Mouse (Mus musculus) lung, adult 2 months (tissue): Measurements from ENCODE around the gene Txk. TPM values are rescaled to one million over a fixed set of nuclear protein-coding genes. Genes with fewer than 3 reads are reported as not detected.

Experiments
- DNase-seq: peaks from one replicate; pipeline ENCODE4 v3.0.0; 2022
- H3K4me1 ChIP-seq: fragments of 200-500 bp; 2 replicates; pipeline ENCODE4 v1.6.1; 2011; ENCODE audit warnings: low read length; ENCODE audit not compliant: control insufficient read depth, insufficient read depth
- H3K4me3 ChIP-seq: fragments of 200-500 bp; replicated peaks from 2 replicates; pipeline ENCODE3; 2011; ENCODE audit warnings: low read depth, mild to moderate bottlenecking, control low read depth, low read length; ENCODE audit errors: extremely low read depth
- CTCF ChIP-seq: fragments of 200-500 bp; IDR thresholded peaks from 2 replicates; pipeline ENCODE4 v1.5.1; 2011; ENCODE audit warnings: mild to moderate bottlenecking, low read length, control low read depth; ENCODE audit not compliant: insufficient read depth
- POLR2A ChIP-seq: fragments of 200-500 bp; IDR thresholded peaks from 2 replicates; pipeline ENCODE4 v1.6.1; 2011; ENCODE audit warnings: low read depth, mild to moderate bottlenecking, control low read depth, low read length, borderline replicate concordance; ENCODE audit errors: extremely low read depth
- WGBS: fragments of 180-500 bp; shearing (Covaris S2); methylation state at CpG from one replicate; pipeline ENCODE4 v1.1.7; 2018; 5-methylcytosine and 5-hydroxymethylcytosine counted together
- polyA plus RNA-seq: library from polyadenylated mRNA; depleted of rRNA; stranded (reverse); fragments of >200 nt; gene quantifications from 2 replicates; pipeline ENCODE4 v1.2.3, GENCODE M21; 2012

Gene Txk
- polyA plus RNA-seq, 1 experiment: 0.75 TPM

DNA sequence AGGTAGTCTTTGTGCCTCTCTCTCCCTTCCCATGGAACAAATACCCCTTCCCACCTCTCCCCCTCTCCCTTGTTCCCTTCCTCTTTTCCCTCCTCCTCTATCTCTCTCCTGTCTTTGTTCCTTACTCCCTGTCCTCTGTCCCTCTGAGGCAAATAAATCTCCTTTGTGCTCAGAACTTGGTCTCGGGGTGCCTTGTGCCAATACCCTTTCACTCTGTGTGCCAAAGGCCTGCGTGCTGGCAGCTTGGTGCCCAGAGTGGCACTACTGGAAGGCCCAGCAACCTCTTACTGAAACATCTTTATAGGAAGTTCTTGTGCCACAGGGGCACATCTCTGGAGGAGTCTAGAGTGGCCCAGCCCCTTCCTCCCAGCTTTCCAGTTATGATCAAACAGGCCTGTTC lies 24.0 kb upstream of the Txk start:
- WGBS: 87% methylated on average over 2 of the region's 2 CpGs
- DNase-seq: no peak
- no peaks in the 10 kb centered on the region for H3K4me1 ChIP-seq

DNA sequence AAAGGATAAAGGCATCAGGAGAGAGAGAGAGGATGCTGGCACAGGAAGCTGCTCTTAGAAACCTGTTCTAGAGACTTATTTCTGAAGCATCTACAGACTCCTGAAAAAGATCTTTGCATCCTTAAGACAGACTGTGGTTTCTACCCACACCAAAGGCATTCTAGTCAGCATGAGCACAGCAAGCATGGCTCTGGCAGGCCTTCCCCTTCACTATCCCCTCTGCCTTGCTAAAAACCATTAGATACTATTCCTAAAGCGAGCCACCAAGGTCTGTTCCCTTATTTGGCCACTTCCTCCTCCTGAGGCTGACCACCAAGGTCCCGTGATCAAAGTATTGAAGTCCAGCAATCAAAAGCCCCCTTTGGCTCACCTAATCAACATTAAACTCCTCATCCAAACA lies 23.6 kb upstream of the Txk start:
- TF ChIP-seq CTCF: no peak
- no peak for TF ChIP-seq POLR2A
- Histone ChIP-seq H3K4me3 (no peak overlapping the region), H3K4me1 (no peaks in the 10 kb centered on the region)
- no peak for DNase-seq
- WGBS: 71% methylated on average over 2 of the region's 2 CpGs

More for the DNA sequence above, 24.0 kb upstream of the Txk start:
- TF ChIP-seq POLR2A (no peak), CTCF (no peak)
- no peak overlapping the region for H3K4me3 ChIP-seq

DNA sequence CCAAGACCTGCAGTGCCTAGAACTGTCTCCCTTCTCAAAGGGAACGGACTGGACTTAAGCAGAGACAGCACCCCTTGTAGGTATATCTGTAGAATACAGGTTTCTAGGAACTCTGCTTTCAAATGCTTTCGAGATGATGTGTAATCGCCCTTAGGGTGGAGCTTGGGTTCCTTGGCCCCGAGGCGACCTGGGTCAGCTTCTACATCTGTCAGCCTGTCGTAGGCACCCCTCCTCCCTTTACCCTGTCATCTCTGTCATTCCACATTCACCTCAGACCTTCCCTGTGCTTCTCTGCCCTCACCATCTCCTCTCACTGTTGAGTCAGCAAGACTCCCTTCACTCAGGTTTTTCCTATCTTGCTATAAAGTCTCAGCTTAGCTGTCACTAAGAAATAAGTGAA lies 17.3 kb upstream of the Txk start:
- Histone ChIP-seq H3K4me3 (no peak overlapping the region), H3K4me1 (no peaks in the 10 kb centered on the region)
- TF ChIP-seq POLR2A: no peak
- TF ChIP-seq CTCF: no peak
- WGBS: 53% methylated on average over 6 of the region's 6 CpGs
- no peak for DNase-seq

GRCm38 (mm10) chr5:72763546-72763945 lies 11.0 kb upstream of the Txk start:
- no peak for DNase-seq
- Histone ChIP-seq H3K4me1 (no peaks in the 10 kb centered on the region; the same call in 1 of the 2 replicates), H3K4me3 (no peak overlapping the region)
- TF ChIP-seq POLR2A (no peak), CTCF (no peak)
- WGBS: 79% methylated on average over 5 of the region's 5 CpGs

DNA sequence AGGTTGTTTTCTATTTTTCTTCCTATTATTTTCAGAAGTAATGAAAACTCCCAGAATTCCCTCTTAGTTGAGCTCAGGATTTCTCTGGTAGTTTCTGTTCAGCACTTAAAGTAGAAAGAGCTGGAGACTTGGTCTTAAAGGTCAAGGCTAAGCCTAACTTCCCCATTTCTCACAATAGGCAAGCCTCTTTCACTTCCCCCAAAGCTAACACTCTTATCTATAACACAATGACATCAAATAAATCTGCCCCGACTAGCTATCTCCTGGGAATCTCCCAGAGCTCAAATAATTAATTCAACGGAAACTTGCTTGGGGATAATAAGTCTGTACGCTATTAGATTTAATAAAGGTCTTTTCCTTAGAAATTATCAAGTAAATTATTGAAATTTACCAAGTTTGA lies 10.4 kb upstream of the Txk start:
- Histone ChIP-seq H3K4me3 (no peak overlapping the region), H3K4me1 (no peaks in the 10 kb centered on the region; the same call in 1 of the 2 replicates)
- TF ChIP-seq POLR2A (no peak), CTCF (no peak)
- no peak for DNase-seq
- 38% methylated on average over 3 of the region's 3 CpGs for WGBS

DNA sequence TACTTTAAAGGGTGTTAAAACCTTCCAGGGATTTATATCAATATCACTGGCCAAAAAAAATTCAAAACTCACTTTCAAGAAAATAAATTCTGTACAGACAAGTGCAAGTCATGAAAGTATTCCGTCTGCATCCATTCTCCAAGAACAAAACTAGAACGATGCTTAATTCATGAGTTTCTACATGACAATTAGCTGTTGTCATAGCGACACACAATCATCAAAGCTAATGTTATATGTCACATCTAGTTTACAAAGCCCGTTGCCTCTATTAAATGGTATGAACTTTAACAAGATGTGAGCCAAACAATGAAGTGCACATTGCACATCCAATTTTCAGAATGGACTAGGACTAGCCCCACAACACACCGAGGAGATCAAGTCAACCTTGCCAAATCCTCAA lies 9.2 kb upstream of the Txk start:
- Histone ChIP-seq H3K4me1 (no peaks in the 10 kb centered on the region; the same call in 1 of the 2 replicates), H3K4me3 (no peak overlapping the region)
- no peak for TF ChIP-seq POLR2A
- 89% methylated on average over 5 of the region's 5 CpGs for WGBS
- DNase-seq: no peak

- no peaks in the 10 kb centered on the region; the same call in 1 of the 2 replicates for H3K4me1 ChIP-seq
- no peak overlapping the region for H3K4me3 ChIP-seq
- no peak for DNase-seq
- TF ChIP-seq POLR2A (no peak), CTCF (no peak)
- 45% methylated on average over 5 of the region's 5 CpGs for WGBS
Measured at GRCm38 (mm10) chr5:72761237-72761636, 8.7 kb upstream of the Txk start.

GRCm38 (mm10) chr5:72758925-72759924 lies 6.6 kb upstream of the Txk start:
- no peak for DNase-seq
- H3K4me3 ChIP-seq: no peak overlapping the region
- TF ChIP-seq CTCF (peak; percentile 16; the same call in 1 of the 2 replicates), POLR2A (no peak)
- no peaks in the 10 kb centered on the region; the same call in 1 of the 2 replicates for H3K4me1 ChIP-seq
- 67% methylated on average over 13 of the region's 13 CpGs for WGBS

GRCm38 (mm10) chr5:72757155-72757773 lies 4.7 kb upstream of the Txk start:
- no peak for DNase-seq
- WGBS: 66% methylated on average over 18 of the region's 18 CpGs
- no peak overlapping the region for H3K4me3 ChIP-seq
- no peaks in the 10 kb centered on the region; the same call in 1 of the 2 replicates for H3K4me1 ChIP-seq
- TF ChIP-seq CTCF (no peak), POLR2A (no peak)

DNA sequence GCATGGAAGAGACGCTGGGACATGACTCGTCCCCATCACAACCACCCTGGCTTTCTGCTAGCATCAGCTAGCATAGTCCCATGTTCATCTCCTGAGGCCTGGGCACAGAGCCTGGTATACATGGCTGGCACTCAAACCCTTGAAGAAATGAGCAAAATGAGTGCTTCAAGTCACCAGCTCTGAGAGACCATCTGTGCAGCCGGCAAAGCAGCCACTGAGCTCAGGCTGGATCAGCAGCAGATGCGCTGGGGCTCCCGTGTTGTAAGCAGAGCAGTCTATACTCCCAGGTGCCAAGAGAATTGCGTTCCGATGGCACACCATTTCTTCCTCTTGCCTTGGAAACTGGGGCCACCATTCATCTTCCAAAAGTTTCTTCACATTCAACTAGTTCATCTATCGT lies 3.4 kb upstream of the Txk start:
- DNase-seq: no peak
- no peak for TF ChIP-seq CTCF
- no peak overlapping the region for H3K4me3 ChIP-seq
- no peaks in the 10 kb centered on the region; the same call in 1 of the 2 replicates for H3K4me1 ChIP-seq
- WGBS: 91% methylated on average over 8 of the region's 8 CpGs
